Mouse (Mus musculus) embryo, embryonic 10 days (tissue): Measurements from ENCODE around the gene Abcg5.
A peak's percentile ranks its signal among the peaks of the same experiment; 100 is the strongest.

Experiments
- DNase-seq: peaks from one replicate; pipeline ENCODE4 v3.0.0-alpha.2; 2015; ENCODE audit warnings: low spot score

Gene Abcg5

DNA sequence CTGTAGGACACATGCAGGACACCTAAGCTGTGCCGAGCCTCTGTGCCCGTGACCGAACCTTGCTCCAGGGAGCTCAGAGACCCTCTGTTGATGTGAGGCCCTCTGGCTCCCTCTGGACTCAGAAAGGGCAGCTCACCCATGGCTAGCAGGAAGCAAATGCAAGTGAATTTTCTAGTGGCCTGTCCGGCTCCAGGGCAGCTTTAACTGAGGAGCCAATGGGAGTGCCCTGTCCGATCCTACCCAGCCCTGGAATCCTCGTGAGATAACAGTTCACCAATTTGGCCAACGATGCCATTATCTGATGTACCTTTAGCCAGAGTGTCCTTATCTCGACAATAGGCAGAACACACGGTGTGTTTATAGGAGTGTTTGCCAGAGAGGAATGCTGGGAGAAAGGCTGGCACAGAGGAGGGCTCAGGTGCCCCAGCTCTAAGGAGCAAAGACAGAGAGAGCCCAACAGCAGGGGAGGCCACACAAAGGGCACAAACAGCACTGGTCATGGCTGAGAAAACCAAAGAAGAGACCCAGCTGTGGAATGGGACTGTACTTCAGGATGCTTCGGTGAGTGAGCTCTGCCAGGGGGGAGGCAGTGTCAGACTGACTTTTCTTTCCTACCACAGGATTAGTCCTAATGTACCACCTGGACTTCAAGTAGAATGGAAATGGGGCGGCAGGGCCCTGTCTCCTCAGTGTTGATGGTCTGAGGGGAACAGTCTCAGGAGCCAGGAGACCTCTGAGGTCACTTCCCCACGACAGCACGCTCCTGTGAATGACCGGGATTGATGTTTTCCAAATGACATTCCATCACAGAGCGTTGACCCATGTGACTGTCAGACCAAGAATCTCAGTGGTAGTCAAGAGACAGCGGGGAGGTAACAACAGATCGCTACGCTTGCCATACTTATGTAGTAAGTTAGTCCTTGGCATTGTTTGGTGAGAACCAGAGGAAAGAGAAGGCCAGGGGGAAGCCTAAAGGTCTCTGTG lies at the start of gene Abcg5:
TSS of gene Abcg5 (minus strand) at position 278 of the 984 bp plus-strand sequence.
- no peak for DNase-seq

DNA sequence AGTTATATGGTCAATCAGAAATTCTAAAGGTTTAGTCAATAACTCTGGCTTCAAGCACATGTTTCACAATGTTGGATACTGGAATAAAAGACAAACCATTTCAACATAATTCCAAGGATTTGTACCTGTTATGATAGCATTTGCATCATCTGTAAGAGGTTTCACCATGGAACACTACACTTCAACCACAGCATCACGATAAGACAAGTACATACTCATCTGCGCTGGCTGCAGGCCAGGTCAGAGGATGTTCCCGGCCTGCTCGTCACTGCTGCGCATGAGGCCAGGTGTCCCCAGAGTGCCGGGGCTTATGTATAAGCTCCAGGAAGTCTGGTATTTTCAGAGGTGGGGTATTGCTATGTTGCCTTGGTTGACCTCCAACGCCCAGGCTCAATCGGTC lies 49.8 kb upstream of the Abcg5 start:
- DNase-seq = no peak

DNA sequence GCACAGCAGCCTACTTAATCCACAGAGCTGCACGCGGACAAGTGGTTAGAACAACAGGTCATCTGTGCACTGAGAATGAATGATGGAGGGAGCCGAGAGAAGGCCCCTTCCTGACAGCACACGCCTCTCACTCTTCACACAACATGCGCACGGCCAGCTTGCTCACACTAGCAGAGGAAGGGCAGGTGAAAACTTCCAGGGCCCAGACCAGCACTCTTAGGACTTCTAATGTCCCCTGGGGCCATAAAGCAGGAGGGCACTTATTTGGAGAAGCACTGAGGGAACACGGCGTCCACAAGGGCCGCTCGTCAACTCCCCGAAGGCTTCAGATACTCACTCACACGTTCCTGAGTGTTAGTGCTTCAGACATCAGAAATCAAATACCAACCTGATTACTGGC lies 48.5 kb upstream of the Abcg5 start:
- DNase-seq = no peak

DNA sequence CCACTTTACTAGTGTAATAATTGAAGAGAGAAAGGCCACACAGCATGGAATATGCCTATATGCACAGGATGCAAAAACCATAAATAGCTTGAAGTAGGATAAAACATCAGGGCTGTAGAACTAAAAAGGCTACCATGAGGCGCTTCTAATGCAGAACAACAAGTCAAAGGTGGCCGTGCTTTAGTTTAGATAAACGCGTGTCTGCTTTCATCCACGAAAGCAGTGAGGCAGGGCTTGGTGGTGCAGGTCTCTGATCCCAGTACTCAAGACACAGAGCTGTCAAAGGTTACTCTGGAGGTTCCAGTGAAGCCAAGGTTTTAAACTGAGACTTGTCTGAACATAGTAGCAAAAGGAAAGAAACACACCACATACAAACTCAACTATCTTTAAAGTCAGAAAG lies 46.3 kb upstream of the Abcg5 start:
- no peak for DNase-seq

DNA sequence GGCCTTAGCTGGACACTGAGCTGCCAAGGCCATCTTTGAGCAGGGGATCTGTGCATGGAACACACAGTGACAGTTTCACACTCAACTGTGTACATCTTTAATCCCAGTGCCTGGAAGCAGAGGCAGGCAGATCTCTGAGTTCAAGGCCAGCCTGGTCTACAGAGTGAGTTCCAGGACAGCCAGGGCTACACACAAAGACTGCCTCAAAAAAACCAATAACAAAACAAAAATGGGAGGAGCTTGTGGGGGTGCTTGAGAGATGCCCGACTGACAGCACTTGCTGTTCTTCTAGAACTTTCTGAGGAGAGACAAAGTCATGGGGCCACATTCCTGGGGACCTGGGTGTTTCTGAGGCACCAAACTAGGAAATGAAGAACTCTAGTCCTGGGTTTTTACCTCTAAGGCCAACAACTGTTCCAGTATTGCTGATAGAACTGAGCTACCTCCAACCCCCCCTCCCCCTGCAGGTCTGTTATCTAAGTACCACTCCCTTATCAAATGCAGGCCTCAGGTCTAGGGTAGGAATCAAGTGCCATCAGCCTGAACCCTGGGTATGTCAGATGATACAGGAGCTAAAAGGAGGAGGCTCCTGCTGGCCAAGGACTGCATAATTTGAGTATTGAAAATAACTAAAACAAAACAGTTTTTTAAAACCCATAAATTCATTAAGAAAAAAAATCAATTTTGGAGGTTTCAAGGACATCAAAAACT lies 45.5 kb upstream of the Abcg5 start:
- no peak for DNase-seq

DNA sequence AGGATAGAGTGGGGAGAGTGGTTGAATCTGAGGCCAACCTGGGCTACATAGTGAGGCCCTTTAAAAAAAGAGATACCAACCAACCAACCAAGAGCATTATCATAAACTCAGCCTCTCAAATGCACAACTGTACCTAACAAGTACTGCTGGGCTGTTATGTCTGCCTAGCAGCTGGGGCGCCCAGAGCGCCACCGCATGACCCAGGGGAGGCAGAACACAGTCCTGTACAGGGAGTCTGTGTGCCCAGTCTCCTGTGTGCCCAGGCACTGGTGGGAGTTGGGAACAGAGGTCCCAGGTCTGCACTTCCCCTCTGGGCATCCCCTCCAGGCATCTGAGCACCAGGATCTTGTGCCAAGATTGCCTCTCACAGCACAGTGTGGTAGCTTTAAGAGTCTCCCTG lies 42.4 kb upstream of the Abcg5 start:
- DNase-seq = no peak

DNA sequence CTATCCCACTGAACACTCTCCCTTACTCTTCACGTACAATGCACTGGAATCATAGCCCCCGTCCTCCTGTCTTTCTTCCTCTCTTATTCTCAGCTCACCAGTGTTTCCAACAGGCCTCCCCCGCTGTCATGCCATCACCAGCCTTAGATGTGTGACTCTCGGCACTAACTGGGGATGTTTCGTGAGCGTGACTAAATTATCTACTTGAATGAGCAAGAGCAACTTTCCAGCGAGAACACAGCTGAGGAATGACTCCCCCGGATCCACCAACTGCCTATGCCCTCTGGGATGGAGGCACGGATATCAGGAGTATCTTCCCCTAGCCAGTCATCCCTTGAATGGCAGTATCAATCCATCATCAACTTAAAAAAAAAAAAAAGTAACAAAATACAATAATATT lies 41.2 kb upstream of the Abcg5 start:
- DNase-seq = no peak

DNA sequence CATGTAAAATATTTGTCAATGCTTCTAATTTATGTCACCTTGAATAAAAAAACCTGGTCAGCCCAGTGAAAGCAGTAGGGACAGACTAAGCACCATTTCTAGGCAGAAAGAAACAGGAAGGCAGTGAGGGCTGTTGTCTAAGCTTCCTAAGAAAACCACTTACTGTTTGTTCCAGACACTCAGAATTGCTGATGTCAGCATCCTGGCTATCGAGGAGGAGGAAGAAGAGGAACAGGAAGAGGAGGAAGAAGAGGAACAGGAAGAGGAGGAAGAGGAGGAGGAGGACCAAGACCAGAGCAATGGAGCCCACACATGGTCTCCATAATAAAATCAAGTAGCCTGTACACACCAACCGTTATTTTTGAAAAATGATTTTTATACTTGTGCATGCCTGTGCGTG lies 36.3 kb upstream of the Abcg5 start:
- DNase-seq = no peak

DNA sequence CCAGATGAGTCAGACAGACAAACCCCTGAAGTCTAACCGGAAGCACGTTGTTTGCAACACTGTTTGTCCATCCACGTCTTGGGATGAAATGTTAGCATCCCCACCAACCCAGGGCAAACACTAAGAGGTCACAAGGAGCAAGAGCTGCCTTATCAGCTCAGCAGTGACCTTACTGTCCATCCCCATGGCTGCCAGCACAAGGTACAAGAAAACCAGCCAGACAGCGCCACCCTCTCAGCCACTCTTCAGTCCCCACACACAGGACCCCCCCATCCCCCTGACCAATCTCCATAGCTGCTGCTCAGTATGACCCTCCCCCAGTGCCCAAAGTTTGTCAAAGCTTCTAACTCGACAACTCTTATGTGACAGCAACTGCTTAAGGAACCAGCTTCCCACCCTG lies 34.6 kb upstream of the Abcg5 start:
- no peak for DNase-seq

DNA sequence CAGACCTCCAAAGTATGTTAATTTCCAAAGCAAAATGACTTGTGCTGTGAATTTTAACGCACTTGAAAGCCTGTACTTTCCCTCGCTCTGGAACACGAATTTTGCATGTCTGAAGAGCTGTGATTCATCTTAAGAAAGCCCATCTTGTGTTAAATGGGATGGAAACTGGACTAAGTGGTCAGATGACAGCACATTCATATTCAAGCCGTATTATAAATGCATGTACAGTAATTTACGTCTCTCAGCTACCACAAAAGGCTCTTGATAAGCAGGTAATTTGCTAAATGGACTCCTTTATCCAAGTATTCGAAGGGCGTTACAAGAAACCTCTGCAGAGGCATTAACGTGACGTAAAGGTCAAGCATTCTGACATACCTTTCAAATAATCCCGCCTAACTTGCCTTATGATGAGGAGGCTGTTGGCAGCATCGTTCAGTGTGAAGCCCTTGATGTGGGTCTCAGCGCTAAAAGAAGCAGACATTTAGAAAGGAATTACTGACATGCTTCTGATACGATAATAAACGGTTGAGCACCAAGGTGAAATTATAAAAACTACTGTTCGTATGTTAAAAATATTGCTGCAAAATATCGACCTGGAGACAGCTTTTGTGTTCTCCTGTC lies 33.6 kb upstream of the Abcg5 start:
- no peak for DNase-seq

DNA sequence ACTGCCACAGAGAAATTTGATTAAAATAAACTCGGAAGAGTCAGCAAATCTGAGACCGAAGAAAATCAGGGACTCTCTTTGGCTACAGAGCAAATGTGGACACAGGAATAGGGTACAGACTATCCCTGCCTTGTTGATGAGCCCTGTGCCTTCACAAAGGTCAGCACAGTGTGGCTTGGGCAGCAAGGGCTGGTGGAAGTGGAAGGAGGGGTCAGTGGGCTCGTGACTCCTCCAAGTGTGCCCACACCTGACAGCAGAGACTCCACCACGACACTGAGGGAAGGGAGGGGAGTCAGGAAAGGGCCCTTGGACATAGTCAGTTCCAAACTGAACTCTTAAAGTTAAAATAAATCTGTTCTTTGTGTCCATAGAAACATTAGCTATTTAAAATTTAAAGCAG lies 32.1 kb upstream of the Abcg5 start:
- no peak for DNase-seq

DNA sequence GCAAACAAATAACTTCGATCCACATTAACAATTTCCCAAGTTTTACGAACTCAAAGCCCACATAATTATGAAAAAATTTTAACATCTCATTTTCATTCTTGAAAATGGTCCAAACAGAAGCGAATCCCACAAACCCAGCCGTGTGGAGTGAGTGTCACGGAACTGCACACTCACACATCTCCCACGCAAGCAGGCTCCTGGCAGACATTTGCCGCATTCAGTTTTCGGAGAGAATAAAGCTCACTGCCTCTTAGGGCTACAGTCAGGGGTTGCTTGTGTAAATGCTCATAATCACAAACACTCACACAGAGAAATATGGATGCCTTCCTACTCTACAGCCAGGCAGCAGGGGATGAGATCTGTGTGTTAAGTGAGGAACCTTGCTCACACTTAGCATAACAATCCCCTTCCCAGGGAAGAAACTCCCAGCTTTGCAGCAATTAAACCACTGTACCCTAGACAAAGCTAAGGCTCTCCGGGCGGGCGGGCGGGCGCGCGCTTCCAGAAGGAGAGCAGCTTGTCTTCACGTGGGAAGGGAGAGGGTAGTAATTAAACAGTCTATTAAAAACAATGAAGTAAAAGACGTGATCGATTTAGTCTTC lies 30.9 kb upstream of the Abcg5 start:
- DNase-seq = no peak

DNA sequence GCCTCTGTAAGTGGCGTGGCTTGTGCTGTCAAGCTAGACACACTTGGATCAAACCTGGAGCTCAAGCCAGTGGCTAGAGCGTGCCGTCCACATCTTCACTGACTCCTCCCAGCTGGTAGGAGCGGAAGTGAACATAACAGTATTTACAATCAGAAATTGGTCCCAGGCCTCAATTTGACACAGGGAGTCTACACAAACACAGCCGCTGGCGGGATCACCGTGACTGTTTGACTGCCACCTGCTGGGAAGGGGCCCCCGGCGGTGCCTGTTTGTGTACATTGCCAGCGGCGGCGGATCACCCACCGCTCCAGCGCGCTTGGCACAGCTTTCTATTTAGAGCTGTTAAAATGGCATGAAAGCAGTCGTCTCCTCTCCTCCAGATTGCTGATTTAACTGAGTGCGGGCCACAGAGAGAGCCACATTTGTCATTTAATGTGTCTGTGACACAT lies 26.6 kb upstream of the Abcg5 start:
- DNase-seq = peak; percentile 44

DNA sequence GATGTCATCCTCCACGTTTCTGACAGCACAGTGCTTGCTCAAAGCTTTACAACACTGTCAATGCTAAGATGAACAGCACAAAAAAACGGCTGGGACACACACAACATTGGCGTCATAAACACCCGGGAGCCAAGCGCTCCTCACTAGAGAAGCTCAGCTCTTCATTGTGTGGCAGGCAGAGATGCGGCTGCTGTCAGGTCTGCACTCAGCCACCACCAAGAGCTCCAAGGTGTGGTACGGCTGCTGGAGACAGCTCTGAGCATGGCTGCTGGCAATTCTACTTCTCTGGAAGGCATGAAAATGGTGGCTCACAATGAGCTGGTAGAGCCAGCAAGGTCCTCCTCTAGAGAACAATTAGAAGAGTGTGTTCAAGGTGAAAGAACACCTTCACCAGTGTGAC lies 26.0 kb upstream of the Abcg5 start:
- no peak for DNase-seq

DNA sequence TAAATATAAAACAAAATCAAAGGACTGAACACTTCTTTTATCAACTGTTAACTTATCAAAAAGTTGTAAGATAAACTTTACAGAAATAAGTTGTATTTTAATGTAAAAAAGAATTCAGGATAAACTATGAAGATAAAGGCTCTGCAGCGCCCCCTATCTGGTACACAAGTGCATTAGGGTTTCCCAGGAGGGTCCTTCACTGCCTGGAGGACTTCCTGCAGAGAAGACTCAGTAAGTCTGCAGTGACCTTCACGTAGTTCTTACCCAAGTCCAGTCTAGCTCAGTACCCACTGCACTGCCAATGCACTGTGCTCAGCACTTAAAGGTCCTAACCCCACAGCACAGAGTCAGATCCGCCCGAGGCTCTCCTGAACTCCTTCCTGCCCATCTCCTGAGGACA lies 24.6 kb upstream of the Abcg5 start:
- no peak for DNase-seq

DNA sequence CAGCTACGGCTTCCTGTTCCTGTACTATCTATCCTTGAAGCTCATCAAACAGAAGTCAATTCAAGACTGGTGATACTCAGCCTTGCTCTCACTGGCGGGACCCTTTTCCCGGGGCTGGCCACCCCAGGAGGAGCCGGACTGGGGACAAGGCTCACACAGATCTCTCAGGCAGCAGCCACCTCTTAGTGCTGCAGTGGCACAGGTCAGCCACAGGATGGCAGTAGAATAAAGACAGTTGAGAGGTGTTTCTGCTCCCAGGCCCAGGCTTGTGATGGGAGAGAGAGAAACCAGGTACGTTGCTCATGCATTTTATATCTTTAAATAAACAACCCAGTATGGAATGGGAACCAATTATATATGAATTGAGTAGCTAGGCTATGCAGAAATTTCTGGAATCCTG lies 15.9 kb upstream of the Abcg5 start:
- peak; percentile 83 for DNase-seq

DNA sequence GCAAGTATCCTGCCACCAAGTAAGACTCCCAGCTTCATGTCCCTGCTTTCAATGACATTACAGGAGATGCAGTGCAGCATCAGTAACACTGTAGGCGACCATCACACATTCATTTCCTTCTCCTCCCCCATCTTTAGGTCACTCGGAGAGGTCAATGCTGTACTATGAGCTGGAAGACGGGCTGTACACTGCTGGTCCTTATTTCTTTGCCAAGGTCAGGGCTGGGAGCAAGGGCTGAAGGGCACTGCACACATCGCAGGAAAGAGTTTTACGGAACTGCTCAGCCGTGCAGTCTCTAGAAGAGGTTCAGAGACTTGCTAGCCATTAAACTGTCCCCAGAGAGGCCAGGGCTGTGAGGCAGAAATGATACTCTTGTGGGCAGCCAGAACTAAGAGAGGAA lies 13.7 kb upstream of the Abcg5 start:
- no peak for DNase-seq

DNA sequence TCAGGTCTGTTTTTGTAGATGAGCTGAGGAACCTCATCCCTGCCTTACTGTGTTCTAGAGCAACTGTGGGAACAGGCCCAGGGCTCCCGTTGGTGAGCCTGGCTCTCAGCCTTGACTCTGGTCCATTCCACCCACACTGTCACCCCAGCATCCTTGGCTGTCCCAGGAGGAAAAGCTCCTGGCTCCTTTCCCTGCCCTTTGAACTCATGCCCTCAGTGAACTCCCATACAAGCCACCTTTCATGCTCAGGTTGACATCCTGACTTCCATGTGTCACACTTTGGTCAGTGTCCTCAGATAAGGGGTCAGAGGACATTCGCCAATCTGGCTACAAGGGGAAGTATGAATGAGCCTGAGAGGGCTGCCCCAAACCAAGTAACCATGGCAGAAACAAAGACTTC lies 10.9 kb upstream of the Abcg5 start:
- DNase-seq = no peak

DNA sequence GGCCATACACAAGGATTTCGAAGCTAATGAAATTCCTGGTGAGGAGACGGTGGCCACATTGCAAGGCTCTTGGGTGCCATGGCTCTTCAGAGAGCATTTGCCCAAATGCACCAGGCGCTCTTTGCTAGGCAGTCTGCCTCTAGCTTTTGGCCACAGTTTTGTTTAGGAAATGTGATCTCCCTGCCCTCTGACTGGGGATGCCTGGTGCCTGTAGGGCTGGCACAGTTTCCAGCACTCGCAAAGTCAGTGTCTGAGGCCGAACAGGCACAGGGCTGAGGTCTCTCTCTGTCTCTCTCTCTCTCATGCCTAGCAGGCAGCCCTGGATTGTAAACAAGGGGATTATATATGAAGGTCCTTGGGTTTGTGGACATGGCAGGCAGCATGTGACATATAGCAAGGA lies 7.3 kb upstream of the Abcg5 start:
- DNase-seq = no peak

DNA sequence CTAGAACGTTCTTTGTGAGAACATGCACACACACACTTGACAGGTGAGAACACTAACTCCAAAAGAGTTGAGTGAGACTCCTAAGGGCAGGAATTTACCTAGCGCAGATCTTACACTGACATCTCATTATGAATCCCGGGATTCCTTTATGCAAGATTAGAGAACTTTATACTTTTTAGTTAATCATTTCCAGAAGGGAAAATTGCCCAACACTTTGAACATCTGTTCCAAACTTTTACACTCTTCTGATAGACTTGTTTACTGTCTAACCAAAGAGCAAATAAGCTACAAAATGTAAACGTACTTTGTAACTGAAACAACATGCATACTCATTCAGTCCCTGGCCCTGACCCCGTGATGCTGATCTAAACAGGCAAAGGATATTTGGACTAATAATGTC lies 6.5 kb upstream of the Abcg5 start:
- DNase-seq = no peak

DNA sequence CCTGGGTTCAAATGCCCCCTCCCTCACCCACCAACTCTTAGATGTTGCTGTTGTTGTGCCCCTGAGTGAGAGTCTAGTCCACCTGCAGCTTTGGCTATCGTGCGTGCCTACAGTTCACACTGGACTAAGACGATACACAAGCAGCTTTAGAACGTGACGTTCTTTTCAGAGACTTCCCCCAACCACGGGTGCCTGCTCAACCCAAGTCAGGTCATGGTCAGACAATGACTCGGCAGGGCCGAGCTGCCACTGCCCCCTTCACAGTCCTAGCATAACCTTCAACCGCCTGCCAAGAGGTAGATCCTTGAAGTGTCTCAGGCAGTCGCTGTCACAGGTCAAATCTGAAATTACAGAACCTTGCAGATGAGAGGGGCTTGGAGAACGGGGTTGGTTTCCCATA lies 6.0 kb upstream of the Abcg5 start:
- DNase-seq = no peak

DNA sequence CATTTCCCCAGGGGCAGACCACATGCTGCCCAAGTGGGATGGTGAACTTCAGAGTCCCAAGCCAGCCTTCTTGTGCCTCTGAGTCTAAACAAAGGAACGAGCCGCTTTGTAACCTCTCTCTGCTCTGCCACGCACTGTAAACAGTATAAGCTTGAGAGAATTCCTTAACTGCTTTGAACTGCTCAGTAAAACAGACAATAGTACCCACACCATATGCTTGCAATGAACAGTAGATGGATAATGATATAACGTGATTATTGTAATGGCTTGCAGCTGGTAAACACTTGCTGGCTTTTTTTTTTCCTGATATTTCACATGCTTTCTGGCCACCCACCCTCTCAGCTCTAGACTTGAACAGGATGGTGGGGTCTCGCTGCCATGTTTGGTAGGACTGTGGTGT lies 5.2 kb upstream of the Abcg5 start:
- DNase-seq = no peak

DNA sequence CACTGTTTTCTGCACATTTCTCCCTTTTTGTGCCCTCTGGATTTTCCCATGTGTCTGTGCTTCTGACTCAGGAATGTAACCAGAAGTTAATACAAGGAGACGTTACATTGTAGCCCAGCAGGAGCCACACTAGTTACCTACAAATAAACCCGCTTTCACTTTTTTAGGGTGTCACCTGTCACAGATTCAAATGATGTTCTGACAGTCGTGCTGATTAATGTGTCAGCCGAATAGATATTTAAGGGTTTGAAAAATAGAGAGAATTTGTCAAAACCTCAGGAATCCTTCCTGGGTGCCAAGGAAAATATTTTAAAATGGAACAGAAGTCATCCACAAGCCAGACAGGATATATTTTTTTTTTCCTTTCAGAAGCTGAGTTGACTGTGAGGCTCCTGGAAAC lies 2.5 kb upstream of the Abcg5 start:
- DNase-seq = no peak
